Mouse (Mus musculus) activated CD4-positive, CD25-positive, alpha-beta regulatory T cell (primary cell): ENCODE measurements around the gene Sgms2. TPM values are rescaled to one million over a fixed set of nuclear protein-coding genes. Genes with fewer than 3 reads are reported as not detected.

Experiments used
- polyA plus RNA-seq, 2 experiments: library from polyadenylated mRNA; unstranded; fragments of 100-300 nt; shearing (Covaris generic); gene quantifications; one replicate each; pipeline ENCODE4 v1.2.1; 2017

The Sgms2 gene
- under 1 TPM; 0.05 to 0.09 TPM for polyA plus RNA-seq

GRCm38 (mm10) chr3:131491361-131491925 is at the start of gene Sgms2:
TSS of gene Sgms2 (minus strand) at chr3:131491411.

GRCm38 (mm10) chr3:131302452-131303319 is 188.5 kb downstream of the Sgms2 start, which contains the start of gene Cyp2u1:
TSS of gene Cyp2u1 (minus strand) at chr3:131303227.

GRCm38 (mm10) chr3:131271559-131272373 is 219.4 kb downstream of the Sgms2 start, which contains the start of gene Hadh:
TSS of gene Hadh (minus strand) at chr3:131272101.

Other genes with a start within 250 kb of the Sgms2 start
- gene Hadh, start 219.3 kb downstream of the Sgms2 start, polyA plus RNA-seq = 10 to 100 TPM; 72.8 to 84.7 TPM
- 1 to 10 TPM in 1 of 2 experiments, under 1 TPM in 1; 0.35 to 1.2 TPM for gene Cyp2u1, start 188.2 kb downstream of the Sgms2 start, polyA plus RNA-seq
- gene Papss1, start 73.4 kb upstream of the Sgms2 start, polyA plus RNA-seq = 10 to 100 TPM; 29.1 to 32.2 TPM